Mouse (Mus musculus) hindbrain, embryonic 16.5 days (tissue): ENCODE data around the gene Btbd7. TPM values are rescaled to one million over a fixed set of nuclear protein-coding genes. Genes with fewer than 3 reads are reported as not detected.

Source experiments
- polyA plus RNA-seq: library from polyadenylated mRNA; unstranded; fragments of >200 nt; fragmentation: Nextera tagmentation; extraction: Ambion mirVana; gene quantifications from 2 replicates; pipeline ENCODE4 v1.2.1, GENCODE M21; 2015

Btbd7 gene
- polyA plus RNA-seq, 1 experiment from 2014 or later = 10.3 TPM

Other genes starting within 250 kb of the Btbd7 start
- gene Itpk1, start 173.5 kb downstream of the Btbd7 start, polyA plus RNA-seq = 41.2 and 42.5 TPM in 2 replicates
- 72.4 and 81.3 TPM in 2 replicates for gene Moap1, start 134.8 kb downstream of the Btbd7 start, polyA plus RNA-seq
- 9.9 and 11.8 TPM in 2 replicates for gene Tmem251, start 134.7 kb downstream of the Btbd7 start, polyA plus RNA-seq
- gene Gm28051, start 120.7 kb downstream of the Btbd7 start, polyA plus RNA-seq = not detected in 2 replicates
- gene Gon7, start 120.7 kb downstream of the Btbd7 start, polyA plus RNA-seq = 38.7 and 45.2 TPM in 2 replicates
- 34.7 and 38.9 TPM in 2 replicates for gene Ubr7, start 120.5 kb downstream of the Btbd7 start, polyA plus RNA-seq
- 46.1 and 48.8 TPM in 2 replicates for gene Gm20604, start 119.8 kb downstream of the Btbd7 start, polyA plus RNA-seq
- gene Cox8c, start 20.8 kb upstream of the Btbd7 start, polyA plus RNA-seq = not detected in 2 replicates
- 5.9 and 6.2 TPM in 2 replicates for gene Unc79, start 70.4 kb upstream of the Btbd7 start, polyA plus RNA-seq